Mouse (Mus musculus) MEL (cell line): ENCODE results near the gene Dlgap1. TPM values are rescaled to one million over a fixed set of nuclear protein-coding genes. Genes with fewer than 3 reads are reported as not detected.

Experiments
- DNase-seq: peaks from one replicate; pipeline ENCODE4 v3.0.0; 2011; ENCODE audit warnings: low read depth, low spot score
- H3K27ac ChIP-seq: 2 replicates; pipeline ENCODE4 v1.5.1; 2012; ENCODE audit warnings: low read depth, mild to moderate bottlenecking, control low read depth, low read length, moderate library complexity; ENCODE audit not compliant: control insufficient read depth
- H3K27me3 ChIP-seq, 2 experiments: fragments of 150-350 bp in 1 of 2; sonication (generic) in 1 of 2; 2 replicates each; pipeline ENCODE4 v1.6.1; 2012; ENCODE audit warnings: low read length in 2 of 2, mild to moderate bottlenecking in 2 of 2, improper control_type of control experiment in 1 of 2, moderate library complexity in 1 of 2; ENCODE audit not compliant: insufficient read depth in 2 of 2, control insufficient read depth in 1 of 2
- H3K36me3 ChIP-seq, 2 experiments: 2 replicates each; pipeline ENCODE4 v1.6.1; 2012 to 2014; ENCODE audit warnings: low read length in 2 of 2, improper control_type of control experiment in 1 of 2, inconsistent platforms in 1 of 2, mild to moderate bottlenecking in 1 of 2; ENCODE audit not compliant: insufficient read depth in 2 of 2, control insufficient read depth in 1 of 2
- H3K4me1 ChIP-seq, 2 experiments: fragments of 150-350 bp in 1 of 2; sonication (generic) in 1 of 2; 2 replicates each; pipeline ENCODE4 v1.6.1; 2012; ENCODE audit warnings: low read length in 2 of 2, improper control_type of control experiment in 1 of 2, mild to moderate bottlenecking in 1 of 2; ENCODE audit not compliant: insufficient read depth in 2 of 2, control insufficient read depth in 1 of 2
- H3K4me3 ChIP-seq, 2 experiments: fragments of 150-350 bp in 1 of 2; sonication (generic) in 1 of 2; 2 replicates each; pipeline ENCODE4 v1.5.1; 2012; ENCODE audit warnings: low read depth in 2 of 2, low read length in 2 of 2, mild to moderate bottlenecking in 2 of 2, moderate library complexity in 2 of 2, control low read depth in 1 of 2, improper control_type of control experiment in 1 of 2; ENCODE audit not compliant: control insufficient read depth in 1 of 2, insufficient read depth in 1 of 2
- H3K79me2 ChIP-seq: 2 replicates; pipeline ENCODE4 v1.6.1; 2012; ENCODE audit warnings: mild to moderate bottlenecking, low read length, moderate library complexity; ENCODE audit not compliant: control insufficient read depth, poor library complexity, insufficient read depth
- H3K9ac ChIP-seq: 2 replicates; pipeline ENCODE4 v1.6.1; 2012; ENCODE audit warnings: low read depth, mild to moderate bottlenecking, control low read depth, low read length, moderate library complexity; ENCODE audit not compliant: control insufficient read depth, poor library complexity, severe bottlenecking
- H3K9me3 ChIP-seq: fragments of 150-350 bp; sonication (generic); replicated peaks from 2 replicates; pipeline ENCODE4 v1.6.1; 2012; ENCODE audit warnings: mild to moderate bottlenecking, low read length, improper control_type of control experiment, moderate library complexity; ENCODE audit not compliant: insufficient read depth
- E2F4 ChIP-seq: IDR thresholded peaks from 2 replicates; pipeline ENCODE4 v1.6.1; 2011; ENCODE audit warnings: low read depth, low read length, improper control_type of control experiment, borderline replicate concordance
- EP300 ChIP-seq, 2 experiments: IDR thresholded peaks; 2 replicates each; pipeline ENCODE4 v1.6.1; 2011; ENCODE audit warnings: improper control_type of control experiment in 2 of 2, low read length in 2 of 2, low read depth in 1 of 2, mild to moderate bottlenecking in 1 of 2
- ETS1 ChIP-seq: IDR thresholded peaks from 2 replicates; pipeline ENCODE4 v1.6.1; 2012; ENCODE audit warnings: low read depth, mild to moderate bottlenecking, inconsistent platforms, low read length, improper control_type of control experiment, moderate library complexity
- GATA1 ChIP-seq: IDR thresholded peaks from 2 replicates; pipeline ENCODE4 v1.6.1; 2011; ENCODE audit warnings: low read depth, low read length, improper control_type of control experiment
- KAT2A ChIP-seq: conservative IDR thresholded peaks from 2 replicates; pipeline ENCODE4 v1.6.1; 2012; ENCODE audit warnings: low read depth, low read length, improper control_type of control experiment, inconsistent platforms
- MAX ChIP-seq: IDR thresholded peaks from 2 replicates; pipeline ENCODE4 v1.6.1; 2011; ENCODE audit warnings: low read length, improper control_type of control experiment
- MAZ ChIP-seq: IDR thresholded peaks from 2 replicates; pipeline ENCODE4 v1.6.1; 2012; ENCODE audit warnings: low read depth, mild to moderate bottlenecking, inconsistent platforms, low read length, improper control_type of control experiment
- MYC ChIP-seq: IDR thresholded peaks from 2 replicates; pipeline ENCODE4 v1.6.1; 2011; ENCODE audit warnings: low read depth, mild to moderate bottlenecking, low read length, improper control_type of control experiment, moderate library complexity
- POLR2AphosphoS2 ChIP-seq: IDR thresholded peaks from 2 replicates; pipeline ENCODE4 v1.6.1; 2011; ENCODE audit warnings: low read length, improper control_type of control experiment
- TAL1 ChIP-seq: IDR thresholded peaks from 2 replicates; pipeline ENCODE4 v1.6.1; 2012; ENCODE audit warnings: mild to moderate bottlenecking, inconsistent platforms, low read length, moderate library complexity, mixed read lengths
- TBP ChIP-seq: IDR thresholded peaks from 2 replicates; pipeline ENCODE4 v1.8.0; 2011; ENCODE audit warnings: low read depth, low read length, improper control_type of control experiment
- TCF12 ChIP-seq: IDR thresholded peaks from 2 replicates; pipeline ENCODE4 v1.6.1; 2014; ENCODE audit warnings: low read depth, mild to moderate bottlenecking, inconsistent platforms, low read length, improper control_type of control experiment, moderate library complexity
- UBTF ChIP-seq: IDR thresholded peaks from 2 replicates; pipeline ENCODE4 v1.6.1; 2012; ENCODE audit warnings: low read depth, mild to moderate bottlenecking, inconsistent platforms, low read length, improper control_type of control experiment, moderate library complexity, borderline replicate concordance; ENCODE audit not compliant: insufficient read depth
- USF2 ChIP-seq, 2 experiments: IDR thresholded peaks; 2 replicates each; pipeline ENCODE4 v1.6.1; 2011 to 2012; ENCODE audit warnings: improper control_type of control experiment in 2 of 2, low read length in 2 of 2, borderline replicate concordance in 1 of 2, inconsistent platforms in 1 of 2, low read depth in 1 of 2, mild to moderate bottlenecking in 1 of 2; ENCODE audit not compliant: insufficient read depth in 1 of 2
- ZC3H11A ChIP-seq: IDR thresholded peaks from 2 replicates; pipeline ENCODE4 v1.6.1; 2012; ENCODE audit warnings: low read depth, mild to moderate bottlenecking, inconsistent platforms, low read length, improper control_type of control experiment
- ZMIZ1 ChIP-seq: IDR thresholded peaks from 2 replicates; pipeline ENCODE4 v1.6.1; 2012; ENCODE audit warnings: low read depth, mild to moderate bottlenecking, inconsistent platforms, low read length, improper control_type of control experiment, moderate library complexity
- polyA plus RNA-seq, 2 experiments: library from polyadenylated mRNA; stranded (reverse) in 1 of 2; unstranded in 1 of 2; fragments of >175 nt in 1 of 2; fragments of >200 nt in 1 of 2; gene quantifications; 2 replicates each; pipeline versions ENCODE4 v1.2.1 to v1.2.4; 2012; ENCODE audit warnings: low replicate concordance in 2 of 2, low read depth in 1 of 2; ENCODE audit not compliant: insufficient read length in 2 of 2, insufficient read depth in 1 of 2, missing spikeins in 1 of 2
- total RNA-seq: library from RNA; depleted of rRNA; stranded (reverse); fragments of 300-350 nt; gene quantifications from 2 replicates; pipeline ENCODE4 v1.2.3, GENCODE M21; 2012

Dlgap1 gene
- total and polyA plus RNA-seq, 3 experiments, result 0.06 TPM; not detected in 2

- Histone ChIP-seq H3K27me3 (no peaks in the 10 kb centered on the region), H3K4me1 (no peaks in the 10 kb centered on the region), H3K9ac (no peak overlapping the region), H3K27ac (no peak overlapping the region), H3K36me3 (no peaks in the 10 kb centered on the region), H3K9me3 (no peaks in the 10 kb centered on the region), H3K79me2 (no peaks in the 10 kb centered on the region)
- DNase-seq, result no peak
- TF ChIP-seq ETS1, result no peak
- TF ChIP-seq, all 39 proteins: peak for 0
- H3K4me3 ChIP-seq, result no peak overlapping the region
Observed at GRCm38 (mm10) chr17:70363561-70363960, 394.7 kb downstream of the Dlgap1 start.

GRCm38 (mm10) chr17:70363971-70364370, 395.1 kb downstream of the Dlgap1 start:
- Histone ChIP-seq H3K27me3 (no peaks in the 10 kb centered on the region), H3K36me3 (no peaks in the 10 kb centered on the region), H3K4me1 (no peaks in the 10 kb centered on the region), H3K4me3 (no peak overlapping the region), H3K9me3 (no peaks in the 10 kb centered on the region), H3K9ac (no peak overlapping the region), H3K27ac (no peak overlapping the region), H3K79me2 (no peaks in the 10 kb centered on the region)
- no peak for TF ChIP-seq UBTF
- no peak for DNase-seq

GRCm38 (mm10) chr17:70369124-70369523, 400.3 kb downstream of the Dlgap1 start:
- no peaks in the 10 kb centered on the region for H3K79me2 ChIP-seq
- no peak for TF ChIP-seq ZMIZ1

GRCm38 (mm10) chr17:70377020-70377419, 408.1 kb downstream of the Dlgap1 start:
- Histone ChIP-seq H3K79me2 (no peaks in the 10 kb centered on the region), H3K27ac (no peak overlapping the region), H3K4me3 (no peak overlapping the region), H3K9ac (no peak overlapping the region), H3K36me3 (no peaks in the 10 kb centered on the region), H3K4me1 (no peaks in the 10 kb centered on the region), H3K9me3 (no peaks in the 10 kb centered on the region), H3K27me3 (no peaks in the 10 kb centered on the region)
- TF ChIP-seq E2F4 (no peak), POLR2AphosphoS2 (no peak), USF2 (IDR thresholded peaks at IDR 0.05; ENCODE audit: borderline replicate concordance in 1 of 2, insufficient read depth in 1 of 2, low read depth in 1 of 2, low read length in 2 of 2) (no peak), GATA1 (no peak), MAZ (no peak), ZC3H11A (no peak), KAT2A (no peak), TBP (no peak), MYC (no peak), TAL1 (no peak), EP300 (IDR thresholded peaks at IDR 0.05; ENCODE audit: low read depth in 1 of 2, low read length in 2 of 2) (no peak), MAX (no peak), TCF12 (no peak)
- no peak for DNase-seq

More at GRCm38 (mm10) chr17:70369124-70369523, 400.3 kb downstream of the Dlgap1 start:
- H3K36me3 ChIP-seq, result no peaks in the 10 kb centered on the region
- no peaks in the 10 kb centered on the region for H3K27me3 ChIP-seq
- DNase-seq, result no peak
- no peak overlapping the region for H3K9ac ChIP-seq
- no peak overlapping the region for H3K4me3 ChIP-seq
- H3K4me1 ChIP-seq, result no peaks in the 10 kb centered on the region
- no peaks in the 10 kb centered on the region for H3K9me3 ChIP-seq
- H3K27ac ChIP-seq, result no peak overlapping the region
